Mouse (Mus musculus): ENCODE measurements around the gene Macf1.

The Macf1 gene

DNA sequence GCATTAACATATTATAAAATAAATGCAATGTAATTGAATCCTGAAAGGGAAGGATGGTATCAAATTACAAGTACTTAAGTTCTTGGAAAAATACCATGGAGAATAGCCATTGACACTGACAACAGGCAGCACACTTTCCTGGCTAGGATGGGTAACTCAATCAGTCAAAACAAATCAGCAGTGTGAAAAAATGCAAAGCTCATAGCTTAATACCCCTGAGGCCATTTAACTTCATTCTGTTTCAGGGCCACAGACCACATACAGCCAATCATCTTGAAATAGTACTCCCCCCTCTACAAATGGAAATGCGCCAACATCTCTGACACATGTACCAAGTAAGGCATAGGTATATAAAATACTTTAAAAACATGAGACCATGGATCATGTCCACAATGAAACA is 281.9 kb downstream of the Macf1 start:
- DNase-seq (ENCODE audit: low spot score): no peak

DNA sequence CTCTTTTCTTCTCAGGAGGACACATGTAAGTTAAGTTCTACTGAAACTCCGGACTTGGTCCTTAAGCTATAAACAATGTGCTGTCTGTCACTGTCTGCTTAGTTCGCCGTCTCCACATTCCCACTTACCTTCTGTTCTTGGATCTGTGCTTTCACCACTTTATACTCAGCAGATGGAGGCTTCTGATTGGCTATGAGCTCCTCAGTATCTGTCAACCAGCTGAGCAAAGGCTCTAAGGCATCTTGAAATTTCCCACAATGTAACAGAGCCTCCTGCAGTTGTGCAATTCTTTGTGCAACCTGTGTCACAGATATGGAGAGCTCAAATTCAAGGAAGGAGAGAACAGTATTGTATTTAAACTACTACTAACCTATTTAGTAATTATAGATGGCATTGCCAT is 282.9 kb downstream of the Macf1 start:
- DNase-seq (ENCODE audit: low spot score): no peak

DNA sequence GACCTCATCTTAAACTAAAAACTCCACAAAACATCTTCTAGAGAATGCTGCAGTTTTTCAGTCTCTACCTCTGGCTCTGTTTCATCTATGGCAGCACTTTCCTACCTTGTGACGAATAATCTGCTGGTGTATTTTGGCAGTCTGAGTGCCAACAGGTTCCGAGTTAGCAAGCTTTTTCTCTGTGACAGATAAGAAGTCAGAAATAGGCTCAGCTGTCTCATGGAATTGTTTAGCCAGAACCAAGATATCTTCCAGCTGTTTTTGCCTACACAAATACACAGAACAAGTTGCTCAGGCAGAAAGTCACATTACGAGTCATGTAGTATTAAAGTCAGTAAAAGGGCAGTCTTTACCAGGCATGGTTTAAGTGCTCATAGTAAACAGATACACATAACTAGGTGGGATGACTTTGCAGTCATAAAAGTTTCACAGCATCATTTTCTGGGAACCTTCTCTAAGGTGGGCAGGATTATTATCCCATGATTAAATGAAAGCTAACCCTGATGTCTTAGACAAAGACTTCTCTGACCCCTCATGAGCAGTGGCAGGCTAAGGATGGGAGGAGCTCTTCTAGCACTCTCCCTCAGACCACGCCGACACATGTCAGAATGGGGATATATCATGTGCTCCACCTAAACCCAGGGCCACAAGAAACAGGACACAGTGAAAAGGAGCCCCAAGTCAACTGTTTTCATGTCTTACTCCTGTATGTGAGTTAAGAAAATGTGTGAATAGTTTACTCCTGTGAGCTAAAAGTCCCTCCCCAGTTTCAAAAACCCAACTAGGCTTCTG is 286.3 kb downstream of the Macf1 start:
- DNase-seq (ENCODE audit: low spot score): no peak

DNA sequence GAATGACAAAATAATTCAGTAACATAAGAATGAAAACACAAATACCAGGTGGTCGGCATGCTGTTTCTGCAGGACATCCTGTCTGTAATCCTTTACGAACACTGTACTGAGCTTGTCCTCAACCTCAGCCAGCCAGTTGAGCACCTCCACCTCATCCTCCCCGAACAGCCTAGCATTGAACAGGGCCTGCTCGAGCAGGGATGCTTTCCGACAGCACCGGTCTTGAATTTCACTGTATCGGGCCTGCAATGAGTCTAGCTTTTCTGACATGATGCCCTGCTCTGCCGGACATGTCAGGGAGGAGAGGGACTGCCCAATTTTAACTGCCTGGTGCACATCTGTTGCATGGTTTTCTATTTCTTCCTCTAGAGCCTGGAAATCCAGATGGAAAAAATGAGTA is 287.1 kb downstream of the Macf1 start:
- no peak for DNase-seq (ENCODE audit: low spot score)

DNA sequence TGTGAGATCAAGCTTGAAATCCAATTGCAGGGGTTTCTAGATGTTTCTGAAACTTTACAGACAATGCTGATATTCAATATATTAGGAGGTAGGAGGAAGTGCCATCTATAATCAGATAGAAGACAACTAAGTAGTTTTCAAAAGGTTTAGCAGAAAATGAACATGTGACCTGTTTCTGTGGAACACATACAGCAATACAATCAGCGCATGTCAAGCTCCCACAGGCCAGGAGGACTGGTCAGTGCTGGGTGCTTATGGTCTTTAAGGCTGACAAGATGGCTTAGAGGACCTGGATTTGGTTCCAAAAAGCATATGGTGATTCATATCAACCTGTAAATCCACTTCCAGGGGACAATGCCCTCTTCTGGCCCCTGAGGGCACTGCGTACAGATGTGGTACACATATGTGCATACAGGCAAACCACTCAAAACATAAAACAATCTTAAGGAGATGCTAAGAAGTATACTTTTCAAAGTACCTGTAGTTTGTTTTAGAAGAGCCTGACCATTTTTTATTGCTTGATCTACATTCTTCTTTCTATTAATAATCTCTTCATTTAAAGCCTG is 288.6 kb downstream of the Macf1 start:
- DNase-seq (ENCODE audit: low spot score): no peak

DNA sequence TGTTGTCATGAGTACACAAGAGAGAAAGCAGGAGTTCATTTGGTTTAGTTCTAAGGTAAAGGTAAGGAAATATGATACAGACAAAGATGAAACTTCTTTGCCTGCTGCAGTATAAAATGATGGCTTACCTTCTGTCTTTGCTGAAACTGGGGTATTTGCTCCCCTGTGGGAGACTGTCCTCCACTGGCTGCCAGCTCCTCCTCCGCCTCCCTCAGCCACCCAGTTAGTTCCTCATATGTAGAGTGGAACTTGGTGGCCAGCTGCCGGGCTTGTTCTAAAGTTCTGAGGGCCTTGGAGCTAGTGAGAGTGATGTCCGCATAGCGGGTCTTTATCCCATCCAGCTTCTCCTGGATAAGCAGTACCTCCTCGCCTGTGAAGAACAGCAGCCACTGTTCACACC is 289.3 kb downstream of the Macf1 start:
- DNase-seq (ENCODE audit: low spot score): no peak

DNA sequence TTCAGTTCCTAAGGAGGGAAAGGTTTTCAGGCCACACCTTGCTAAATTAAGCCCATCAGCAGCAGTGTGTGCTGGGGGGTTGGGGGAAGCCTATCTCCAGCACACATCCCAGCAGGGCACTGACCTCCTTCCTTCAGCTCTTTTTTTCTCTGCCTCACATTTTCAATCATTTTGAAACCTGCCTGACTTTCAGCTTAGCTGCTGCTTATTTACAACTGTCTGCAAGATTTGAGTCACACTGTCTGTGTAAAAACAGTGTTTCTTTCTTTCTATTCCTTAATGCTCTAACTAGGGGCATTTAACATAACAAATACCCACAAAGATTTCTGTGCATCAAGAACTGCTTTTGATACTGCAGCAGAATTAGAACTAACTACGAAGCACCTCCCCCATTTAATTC is 289.9 kb downstream of the Macf1 start:
- no peak for DNase-seq (ENCODE audit: low spot score)

DNA sequence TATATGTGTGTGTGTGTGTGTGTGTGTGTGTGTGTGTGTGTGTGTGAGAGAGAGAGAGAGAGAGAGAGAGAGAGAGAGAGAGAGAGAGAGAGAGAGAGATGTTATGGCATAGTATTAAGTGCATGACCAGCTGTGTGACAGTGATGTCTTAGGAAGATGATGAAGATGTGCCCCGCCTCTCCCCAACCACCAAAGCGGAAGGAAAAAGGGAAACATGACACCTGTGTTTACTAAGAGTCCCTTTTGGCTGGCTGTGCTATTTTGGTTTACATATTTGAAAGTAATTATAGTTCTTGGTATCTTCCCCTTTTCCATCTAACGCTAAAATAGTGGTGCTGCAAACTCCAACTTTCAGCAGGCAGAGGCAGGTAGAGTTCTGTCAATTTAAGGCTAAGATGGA is 291.2 kb downstream of the Macf1 start:
- no peak for DNase-seq (ENCODE audit: low spot score)

DNA sequence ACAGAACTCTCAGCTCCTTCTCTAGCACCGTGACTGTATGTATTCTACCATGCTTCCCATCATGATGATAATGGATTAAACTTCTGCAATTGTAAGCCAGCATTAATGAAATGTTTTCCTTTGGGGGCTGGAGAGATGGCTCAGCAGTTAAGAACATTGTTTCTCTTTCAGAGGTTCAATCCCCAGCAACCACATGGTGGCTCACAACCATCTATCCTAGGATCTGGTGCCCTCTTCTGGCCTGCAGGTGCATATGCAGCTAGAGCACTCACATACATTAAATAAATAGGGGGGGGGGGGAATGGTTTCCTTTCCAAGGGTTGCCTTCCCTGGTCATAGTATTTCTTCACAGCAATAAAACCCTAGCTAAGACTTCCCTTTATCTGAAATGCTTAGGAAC is 292.0 kb downstream of the Macf1 start:
- DNase-seq (ENCODE audit: low spot score): no peak

DNA sequence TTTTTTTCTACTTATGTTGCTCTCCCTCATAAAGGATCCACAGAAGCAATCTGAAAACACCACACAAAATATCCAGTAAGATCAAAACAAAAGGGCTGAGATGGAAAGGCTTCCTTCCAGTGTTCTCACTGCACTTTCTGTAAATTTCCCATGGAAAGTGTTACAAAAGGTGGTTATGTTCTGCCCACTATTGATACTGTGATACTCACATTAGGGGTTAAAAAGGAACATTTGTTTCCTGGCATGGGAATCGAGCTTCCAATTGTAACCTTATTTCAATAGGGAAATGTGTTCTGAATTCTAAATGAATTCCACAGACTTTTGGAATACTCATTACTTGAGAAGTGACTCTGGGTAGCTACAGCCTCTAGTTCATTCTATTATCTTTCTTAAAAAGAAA is 299.1 kb downstream of the Macf1 start:
- DNase-seq (ENCODE audit: low spot score): no peak

DNA sequence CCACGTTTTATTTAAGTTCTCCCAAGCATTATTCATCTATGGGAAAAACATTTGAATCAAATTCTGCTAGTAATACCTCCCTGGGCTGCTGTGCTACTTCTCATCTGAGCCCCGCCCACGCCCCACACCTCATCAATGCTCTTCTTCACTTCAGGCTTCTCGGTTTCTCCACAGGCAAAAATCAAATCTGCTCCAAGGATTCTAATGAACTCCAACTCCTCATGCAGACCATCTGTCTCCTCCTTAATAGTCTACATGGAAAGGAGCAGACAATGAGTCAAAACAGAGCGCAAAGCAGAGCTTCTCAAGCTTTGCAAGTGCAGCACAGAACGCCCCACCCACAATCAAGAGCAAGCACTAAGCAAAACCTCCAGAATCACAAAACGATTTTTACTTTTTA is 301.0 kb downstream of the Macf1 start:
- no peak for DNase-seq (ENCODE audit: low spot score)

DNA sequence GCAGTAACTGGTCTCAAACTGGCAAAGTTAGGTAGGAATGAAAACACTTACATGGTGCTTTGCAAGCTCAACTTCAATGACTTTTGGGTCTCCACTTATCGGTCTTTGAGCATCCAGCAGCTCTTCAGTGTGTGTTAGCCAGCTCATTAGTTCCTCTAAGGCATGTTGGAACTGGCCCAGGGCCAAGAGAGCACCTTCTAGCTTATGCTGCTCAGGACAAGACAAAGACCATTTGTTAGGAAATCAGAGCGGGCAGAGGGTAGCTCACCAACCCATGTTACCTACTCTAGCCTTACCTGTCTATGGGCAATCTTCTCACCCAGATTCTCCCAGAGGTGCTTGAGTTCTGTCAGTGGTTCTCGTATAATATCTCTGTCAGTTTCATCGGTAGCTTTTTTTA is 302.1 kb downstream of the Macf1 start:
- peak; percentile 8 for DNase-seq (ENCODE audit: low spot score)

DNA sequence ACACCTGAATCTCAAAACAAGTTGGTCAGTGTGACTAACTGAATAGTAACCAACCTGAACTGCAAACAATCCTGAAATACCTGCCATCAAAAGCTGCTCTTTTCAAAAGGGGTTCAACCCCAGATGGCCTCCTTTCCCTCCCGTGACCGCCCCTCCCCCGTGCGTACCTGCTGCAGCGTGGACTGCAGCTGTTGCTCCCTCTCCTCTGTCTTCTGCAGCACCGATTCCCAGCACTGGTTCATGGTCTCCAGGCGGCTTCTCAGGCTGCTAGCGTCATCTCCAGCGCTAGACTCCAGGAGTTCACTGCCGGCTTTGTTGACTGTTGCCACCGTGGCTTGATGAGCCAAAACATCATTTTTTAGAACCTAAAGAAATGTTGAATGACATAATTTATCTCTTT is 302.6 kb downstream of the Macf1 start:
- no peak for DNase-seq (ENCODE audit: low spot score)

DNA sequence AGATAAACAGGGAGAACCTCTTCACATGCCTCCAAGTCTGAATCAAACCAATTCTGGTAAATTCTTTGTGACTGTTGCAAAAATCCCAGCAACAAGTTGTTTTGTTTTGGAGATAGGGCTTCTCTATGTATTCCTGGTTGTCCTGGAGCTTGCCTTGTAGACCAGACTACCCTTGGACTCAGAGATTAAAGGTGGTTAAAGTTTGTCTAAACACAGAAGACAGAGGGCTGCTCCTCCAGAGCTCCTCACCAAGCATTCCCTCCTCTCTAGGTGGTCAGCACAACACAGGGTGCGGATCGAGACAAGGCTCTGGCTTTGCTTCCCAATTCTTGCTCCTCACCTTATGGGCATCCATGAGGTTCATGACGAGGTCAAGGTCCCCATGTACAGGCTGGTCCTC is 308.1 kb downstream of the Macf1 start:
- DNase-seq (ENCODE audit: low spot score): no peak

DNA sequence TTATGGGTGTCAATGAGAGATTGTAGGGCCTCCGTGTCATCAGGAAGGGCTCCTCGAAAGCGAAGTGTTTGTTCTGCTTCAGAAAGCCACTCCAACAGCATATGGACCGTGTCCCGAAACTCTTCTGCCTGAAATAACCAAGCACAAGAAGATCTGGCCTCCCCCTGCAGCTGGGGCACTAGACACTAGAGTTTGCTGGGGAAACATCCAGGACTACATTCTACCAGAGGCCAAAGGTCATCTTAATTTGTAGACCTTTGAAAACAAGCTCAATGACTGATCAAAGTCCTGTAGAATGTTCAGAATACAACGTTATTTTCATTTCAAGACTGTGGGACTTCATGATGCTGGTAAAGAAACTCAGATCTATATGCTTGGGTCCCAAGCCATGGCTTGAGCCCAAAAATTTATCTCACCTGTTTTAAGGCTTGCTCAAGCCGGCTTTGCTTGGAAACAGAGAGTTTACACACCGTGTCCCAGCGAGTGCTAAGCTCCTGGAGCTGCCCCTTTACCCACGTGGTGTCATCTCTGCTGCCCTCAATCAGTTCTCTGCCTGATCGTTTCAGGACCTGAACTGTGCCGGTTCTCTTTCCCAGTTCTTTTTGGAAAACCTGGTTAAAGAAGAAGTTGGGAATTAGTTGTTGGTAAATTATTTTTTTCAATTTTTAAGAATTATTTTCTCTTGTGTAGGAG is 309.7 kb downstream of the Macf1 start:
- no peak for DNase-seq (ENCODE audit: low spot score)

DNA sequence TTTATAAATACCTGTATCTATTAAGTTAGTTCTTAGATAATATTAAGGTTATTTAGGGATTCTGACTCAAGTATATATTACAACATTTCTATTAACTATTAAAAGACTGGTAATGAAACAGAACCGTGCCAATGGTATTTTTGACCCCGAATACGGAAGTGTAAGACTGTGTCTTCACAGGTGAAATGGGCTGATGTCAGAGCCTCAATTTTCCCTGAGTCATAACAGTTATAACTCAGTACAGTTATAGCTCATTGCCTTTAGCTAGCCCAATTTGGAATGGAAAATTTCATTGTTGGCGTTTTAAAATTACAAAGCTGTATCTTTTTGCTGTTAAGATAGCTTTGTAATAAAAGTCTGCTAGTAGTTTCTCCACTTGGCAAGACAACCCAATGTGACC is 320.6 kb downstream of the Macf1 start:
- DNase-seq (ENCODE audit: low spot score): no peak

DNA sequence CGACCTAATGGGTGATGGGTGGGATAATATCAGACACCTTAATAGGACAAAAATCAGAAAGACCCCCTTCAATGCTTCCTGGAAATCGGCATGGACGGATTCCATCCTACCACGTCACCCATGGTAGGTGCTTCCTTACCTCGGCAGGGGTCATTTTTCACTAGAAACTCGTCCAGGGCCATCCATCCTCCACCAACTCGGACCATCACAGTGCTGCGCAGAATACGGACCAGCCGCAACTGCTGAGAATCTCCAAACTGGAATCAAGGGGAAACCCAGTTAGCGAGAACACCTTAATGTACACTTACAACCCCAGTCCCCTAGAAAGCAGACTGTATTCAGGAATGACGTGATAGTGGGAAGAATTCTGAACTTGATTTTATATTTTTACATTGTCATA is 323.4 kb downstream of the Macf1 start:
- DNase-seq (ENCODE audit: low spot score): no peak

DNA sequence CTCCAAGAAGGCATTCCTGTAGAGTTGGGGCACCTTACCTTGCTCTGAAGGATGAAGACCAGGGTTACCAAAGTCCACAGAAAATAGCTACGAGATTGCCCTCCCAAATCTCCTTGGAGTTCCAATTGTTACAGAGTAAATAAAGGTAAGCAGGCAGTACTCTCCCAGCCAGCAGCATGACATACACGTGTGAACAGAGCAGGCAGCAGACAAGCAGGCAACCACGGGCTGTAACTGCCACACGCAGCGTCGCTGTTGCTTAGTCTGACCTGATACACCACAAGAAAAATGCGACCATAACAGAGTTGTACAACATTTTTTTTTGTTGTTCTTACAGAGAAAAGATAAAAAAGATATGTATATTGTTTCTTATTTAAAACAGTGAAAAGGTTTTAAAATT is 325.5 kb downstream of the Macf1 start:
- no peak for DNase-seq (ENCODE audit: low spot score)

DNA sequence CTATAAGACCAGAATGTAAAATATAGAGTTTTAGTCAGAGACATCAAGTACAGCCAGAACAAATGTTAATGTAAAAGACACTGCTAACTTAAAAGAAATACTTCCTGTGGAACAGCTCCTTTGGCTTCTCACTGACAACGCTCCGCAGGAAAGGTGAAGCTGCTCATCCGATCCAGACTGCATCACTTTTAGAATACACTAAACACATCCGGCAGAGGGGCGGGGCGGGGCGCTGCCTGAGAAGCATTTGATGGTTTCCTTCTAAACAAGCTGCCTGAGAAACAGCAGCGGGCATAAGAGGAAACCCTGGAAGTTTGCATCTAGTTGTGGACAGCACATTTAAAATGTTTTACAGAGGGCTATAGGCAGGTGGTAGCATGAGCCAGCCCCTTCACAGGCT is 328.2 kb downstream of the Macf1 start:
- no peak for DNase-seq (ENCODE audit: low spot score)

DNA sequence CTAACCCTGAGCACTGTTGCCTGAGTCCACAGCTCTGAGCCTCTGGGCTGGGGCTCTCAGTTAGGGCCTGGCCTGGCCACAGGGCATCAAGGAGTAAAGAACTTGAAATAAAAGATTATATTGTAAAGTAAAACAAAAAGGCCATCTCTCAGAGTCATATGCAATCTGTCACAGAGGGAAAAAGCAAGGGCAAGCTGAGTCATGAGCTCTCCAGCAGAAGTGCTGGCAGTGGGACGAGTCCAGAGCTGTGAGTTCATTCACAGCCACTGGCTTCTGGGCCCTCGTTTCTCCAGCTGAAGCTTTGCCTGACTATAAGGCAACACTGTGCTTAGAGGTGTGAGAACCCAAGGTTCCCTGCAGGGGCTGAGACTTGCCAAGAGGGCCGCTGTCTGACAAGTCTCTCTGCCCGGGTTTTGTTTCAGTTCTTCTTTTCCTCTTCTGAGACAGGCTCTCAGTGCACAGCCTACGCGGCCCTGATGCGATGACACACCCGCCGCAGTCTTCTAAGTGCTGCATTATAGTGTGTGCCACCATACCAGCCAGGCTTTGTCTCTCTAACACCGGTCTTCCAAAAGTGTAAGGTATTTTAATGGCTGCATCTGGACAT is 330.8 kb downstream of the Macf1 start:
- no peak for DNase-seq (ENCODE audit: low spot score)

DNA sequence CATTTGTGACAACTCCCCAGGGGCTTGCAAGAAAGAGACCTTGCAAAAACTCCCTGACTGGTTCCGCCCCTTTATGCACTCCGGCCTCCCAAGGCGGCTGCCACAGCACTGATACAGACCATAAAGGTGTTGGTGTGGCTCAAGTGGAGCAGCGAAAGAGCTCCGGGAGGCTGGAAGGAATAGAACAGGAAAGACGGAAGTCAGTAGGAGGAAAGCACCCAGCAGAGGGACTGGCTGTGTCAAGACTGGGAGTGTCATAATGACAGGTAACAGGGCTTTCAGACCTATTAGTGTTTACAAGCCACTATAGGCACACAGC is 340.7 kb downstream of the Macf1 start:
- DNase-seq (ENCODE audit: low spot score): no peak

DNA sequence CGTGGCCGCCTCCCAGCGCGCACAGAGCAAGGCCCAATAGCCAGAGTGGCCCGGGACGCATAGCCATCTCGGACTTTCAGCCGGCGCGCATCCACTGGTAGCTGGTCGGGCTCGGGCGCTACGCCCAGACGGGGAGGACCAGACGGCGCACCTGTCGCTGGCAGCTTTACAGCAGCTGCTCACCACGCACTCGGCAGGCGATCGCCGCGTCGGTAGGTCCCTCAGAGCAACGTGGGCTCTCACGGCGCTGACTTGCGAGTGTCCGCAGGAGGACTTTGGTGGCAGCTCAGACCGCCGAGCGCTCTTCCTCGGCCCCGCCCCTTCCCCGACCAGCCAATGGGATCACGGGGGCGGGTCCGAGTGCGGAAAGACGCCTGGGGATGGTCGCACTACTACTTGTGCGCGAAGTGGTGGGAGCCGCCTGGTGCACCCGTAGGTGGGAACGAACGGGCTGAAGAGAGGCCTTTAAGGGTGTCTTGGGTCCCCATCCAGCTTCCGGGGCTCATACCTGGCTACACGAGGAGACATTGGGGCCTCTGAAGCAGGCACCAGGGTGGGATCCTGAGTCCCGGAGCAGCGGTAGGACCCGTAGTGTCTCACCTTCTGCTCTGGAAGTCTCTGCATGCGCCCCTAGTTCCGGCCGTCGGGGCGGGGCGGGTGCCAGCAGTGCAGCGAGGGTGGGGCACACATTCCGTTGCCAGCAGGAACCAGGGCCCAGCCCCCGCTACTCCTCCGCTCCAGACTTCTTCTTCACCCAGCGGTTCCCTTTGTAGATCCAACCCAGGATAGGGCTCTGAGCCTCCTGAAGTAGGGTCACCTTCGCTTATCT is 341.3 kb downstream of the Macf1 start, which contains the start of gene Bmp8a:
TSS of gene Bmp8a (minus strand) at position 611 of the 829 bp plus-strand sequence.
- peak; percentile 70 for DNase-seq (ENCODE audit: low spot score)
